Mouse (Mus musculus): Measurements from ENCODE around the gene Fam222b. TPM values are rescaled to one million over a fixed set of nuclear protein-coding genes. Genes with fewer than 3 reads are reported as not detected.

Gene Fam222b
- polyA plus RNA-seq, 1 experiment from 2014 or later: 24.2 TPM

- Histone ChIP-seq H3K4me3 (peak overlapping the region; percentile 4), H3K9me3 (no peaks in the 10 kb centered on the region), H3K27ac (peak overlapping the region; percentile 54; the same call in 1 of the 2 replicates), H3K4me1 (no peaks in the 10 kb centered on the region; the same call in 1 of the 2 replicates), H3K36me3 (replicated peaks) (peaks cover 66% of the 10 kb centered on the region), H3K27me3 (ENCODE audit: poor library complexity, severe bottlenecking) (no peaks in the 10 kb centered on the region)
- 26% methylated on average over 6 of the region's 6 CpGs for WGBS
- DNase-seq (ENCODE audit: extremely low spot score, low spot score): no peak
These were observed 21.9 kb upstream of the Fam222b start for GRCm38 (mm10) chr11:78072425-78073130.

GRCm38 (mm10) chr11:78073577-78074276, 20.7 kb upstream of the Fam222b start:
- peaks cover 74% of the 10 kb centered on the region for H3K36me3 ChIP-seq (replicated peaks)
- no peaks in the 10 kb centered on the region; the same call in 1 of the 2 replicates for H3K4me1 ChIP-seq
- WGBS: 90% methylated on average over 9 of the region's 9 CpGs
- DNase-seq (ENCODE audit: extremely low spot score, low spot score): no peak
- no peaks in the 10 kb centered on the region for H3K9me3 ChIP-seq
- no peak overlapping the region for H3K27ac ChIP-seq
- no peaks in the 10 kb centered on the region for H3K27me3 ChIP-seq (ENCODE audit: poor library complexity, severe bottlenecking)
- H3K4me3 ChIP-seq: no peak overlapping the region

- DNase-seq (ENCODE audit: extremely low spot score, low spot score): no peak
- H3K27me3 ChIP-seq (ENCODE audit: poor library complexity, severe bottlenecking): no peaks in the 10 kb centered on the region
- H3K4me3 ChIP-seq: no peak overlapping the region
- WGBS: 92% methylated on average over 2 of the region's 2 CpGs
- H3K36me3 ChIP-seq (replicated peaks): peaks cover 74% of the 10 kb centered on the region
- no peak overlapping the region for H3K27ac ChIP-seq
- H3K9me3 ChIP-seq: no peaks in the 10 kb centered on the region
- peaks cover 5% of the 10 kb centered on the region for H3K4me1 ChIP-seq
These were observed 20.2 kb upstream of the Fam222b start for GRCm38 (mm10) chr11:78074277-78074652.

- no peak overlapping the region for H3K27ac ChIP-seq
- no peaks in the 10 kb centered on the region for H3K27me3 ChIP-seq (ENCODE audit: poor library complexity, severe bottlenecking)
- 89% methylated on average over 4 of the region's 4 CpGs for WGBS
- peaks cover 74% of the 10 kb centered on the region for H3K36me3 ChIP-seq (replicated peaks)
- peaks cover 9% of the 10 kb centered on the region for H3K4me1 ChIP-seq
- H3K4me3 ChIP-seq: no peak overlapping the region
- no peaks in the 10 kb centered on the region for H3K9me3 ChIP-seq
- no peak for DNase-seq (ENCODE audit: extremely low spot score, low spot score)
These were observed 19.8 kb upstream of the Fam222b start for GRCm38 (mm10) chr11:78074666-78075065.

- DNase-seq (ENCODE audit: extremely low spot score, low spot score): peak; percentile 82
- Histone ChIP-seq H3K36me3 (replicated peaks) (peaks cover 31% of the 10 kb centered on the region), H3K27ac (peak within 1 kb of the TSS; percentile 84), H3K9me3 (no peaks in the 10 kb centered on the region), H3K27me3 (ENCODE audit: poor library complexity, severe bottlenecking) (no peaks in the 10 kb centered on the region), H3K4me1 (peaks cover 16% of the 10 kb centered on the region), H3K4me3 (peak within 1 kb of the TSS; percentile 76)
- WGBS: 1% methylated on average over 42 of the region's 42 CpGs
These were observed 14.2 kb upstream of the Fam222b start, which contains the start of gene Eral1 for GRCm38 (mm10) chr11:78079961-78080921. Gene Eral1, minus strand, starts transcription at chr11:78080383.

GRCm38 (mm10) chr11:78083595-78083994, 10.9 kb upstream of the Fam222b start:
- Histone ChIP-seq H3K36me3 (replicated peaks) (no peaks in the 10 kb centered on the region), H3K4me1 (peaks cover 16% of the 10 kb centered on the region), H3K27ac (no peak overlapping the region), H3K4me3 (no peak overlapping the region), H3K27me3 (ENCODE audit: poor library complexity, severe bottlenecking) (no peaks in the 10 kb centered on the region), H3K9me3 (no peaks in the 10 kb centered on the region)
- DNase-seq (ENCODE audit: extremely low spot score, low spot score): no peak
- WGBS: 54% methylated on average over 1 of the region's 1 CpGs

GRCm38 (mm10) chr11:78086925-78087479, 7.5 kb upstream of the Fam222b start:
- Histone ChIP-seq H3K9me3 (no peaks in the 10 kb centered on the region), H3K27me3 (ENCODE audit: poor library complexity, severe bottlenecking) (no peaks in the 10 kb centered on the region), H3K36me3 (replicated peaks) (no peaks in the 10 kb centered on the region), H3K4me3 (no peak overlapping the region), H3K4me1 (no peaks in the 10 kb centered on the region), H3K27ac (no peak overlapping the region)
- no peak for DNase-seq (ENCODE audit: extremely low spot score, low spot score)
- 83% methylated on average over 4 of the region's 4 CpGs for WGBS

GRCm38 (mm10) chr11:78087756-78088281, 6.6 kb upstream of the Fam222b start:
- Histone ChIP-seq H3K36me3 (replicated peaks) (no peaks in the 10 kb centered on the region), H3K9me3 (no peaks in the 10 kb centered on the region), H3K27ac (no peak overlapping the region), H3K4me1 (no peaks in the 10 kb centered on the region), H3K27me3 (ENCODE audit: poor library complexity, severe bottlenecking) (no peaks in the 10 kb centered on the region), H3K4me3 (no peak overlapping the region)
- WGBS: 87% methylated on average over 5 of the region's 5 CpGs
- no peak for DNase-seq (ENCODE audit: extremely low spot score, low spot score)

GRCm38 (mm10) chr11:78094137-78094503, 340 bp upstream of the Fam222b start:
- Histone ChIP-seq H3K9me3 (no peaks in the 10 kb centered on the region), H3K36me3 (replicated peaks) (peaks cover 8% of the 10 kb centered on the region), H3K4me1 (peaks cover 35% of the 10 kb centered on the region), H3K4me3 (peak overlapping the region; percentile 73), H3K27ac (peak overlapping the region; percentile 89), H3K27me3 (ENCODE audit: poor library complexity, severe bottlenecking) (no peaks in the 10 kb centered on the region)
- DNase-seq (ENCODE audit: extremely low spot score, low spot score): no peak
- WGBS: 63% methylated on average over 11 of the region's 11 CpGs

GRCm38 (mm10) chr11:78095144-78095516, 670 bp downstream of the Fam222b start:
- H3K27ac ChIP-seq: peak overlapping the region; percentile 89
- no peak for DNase-seq (ENCODE audit: extremely low spot score, low spot score)
- H3K36me3 ChIP-seq (replicated peaks): peaks cover 15% of the 10 kb centered on the region
- peak overlapping the region; percentile 73 for H3K4me3 ChIP-seq
- no peaks in the 10 kb centered on the region for H3K27me3 ChIP-seq (ENCODE audit: poor library complexity, severe bottlenecking)
- peaks cover 35% of the 10 kb centered on the region for H3K4me1 ChIP-seq
- 36% methylated on average over 5 of the region's 5 CpGs for WGBS
- no peaks in the 10 kb centered on the region for H3K9me3 ChIP-seq

- H3K9me3 ChIP-seq: no peaks in the 10 kb centered on the region
- peaks cover 35% of the 10 kb centered on the region for H3K4me1 ChIP-seq
- DNase-seq (ENCODE audit: extremely low spot score, low spot score): no peak
- H3K36me3 ChIP-seq (replicated peaks): peaks cover 32% of the 10 kb centered on the region
- peak overlapping the region; percentile 73 for H3K4me3 ChIP-seq
- H3K27ac ChIP-seq: peak overlapping the region; percentile 40
- H3K27me3 ChIP-seq (ENCODE audit: poor library complexity, severe bottlenecking): no peaks in the 10 kb centered on the region
- 57% methylated on average over 3 of the region's 3 CpGs for WGBS
These were observed 2.6 kb downstream of the Fam222b start for GRCm38 (mm10) chr11:78097077-78097476.

GRCm38 (mm10) chr11:78100746-78101145, 6.3 kb downstream of the Fam222b start:
- no peak for DNase-seq (ENCODE audit: extremely low spot score, low spot score)
- 92% methylated on average over 11 of the region's 11 CpGs for WGBS
- H3K4me1 ChIP-seq: peaks cover 21% of the 10 kb centered on the region

More at GRCm38 (mm10) chr11:78100746-78101145, 6.3 kb downstream of the Fam222b start:
- H3K36me3 ChIP-seq (replicated peaks): peaks cover 46% of the 10 kb centered on the region
- H3K9me3 ChIP-seq: no peaks in the 10 kb centered on the region
- H3K4me3 ChIP-seq: no peak overlapping the region
- H3K27ac ChIP-seq: no peak overlapping the region
- H3K27me3 ChIP-seq (ENCODE audit: poor library complexity, severe bottlenecking): no peaks in the 10 kb centered on the region
